In genomic region chr13:70969596-70969995, GRCm38 (mm10) we compare ENCODE assay signal across 26 mouse cellular contexts.
A peak's percentile ranks its signal among the peaks of the same experiment; 100 is the strongest.
DNase-seq lines count a peak whose midpoint lies in the region; ATAC-seq and TF ChIP-seq lines count a peak whose summit lies in the region.
"Had no signal": no experiment of that assay in that cellular context is flagged by ENCODE, and none has a peak within 500 bp of the region (broad histone marks: within the 10 kb centered on the region; RNA-seq: fewer than 3 reads in every experiment).

No protein-coding gene starts in this region.

- no peak for TF ChIP-seq EP300 in lung, postnatal 0 days (IDR thresholded peaks at IDR 0.05)

- no peak overlapping the region for H3K9ac ChIP-seq in lung, postnatal 0 days (replicated peaks; ENCODE audit: low read depth)
- H3K9ac ChIP-seq: embryonic facial prominence, embryonic 12.5 days; embryonic facial prominence, embryonic 15.5 days; forebrain, postnatal 0 days; heart, embryonic 13.5 days; hindbrain, embryonic 12.5 days; hindbrain, embryonic 15.5 days had no signal

- DNase-seq in embryo, embryonic 10 days (ENCODE audit: low spot score): peak; percentile 44
- no peak for DNase-seq in embryo, embryonic 9.5 days (ENCODE audit: extremely low spot score)
- DNase-seq in embryonic facial prominence, embryonic 10.5 days (ENCODE audit: low spot score): peak; percentile 57
- peak; percentile 50 for DNase-seq in limb, embryonic 10.5 days (ENCODE audit: low spot score)
- DNase-seq in lung, postnatal 0 days (ENCODE audit: low spot score): no peak
- DNase-seq in adrenal gland, adult 2 months: no peak
- DNase-seq in kidney, adult 9 months: no peak
- DNase-seq: adrenal gland, postnatal 14 days; cerebellum, adult 11 months; cerebellum, adult 2 months; cerebellum, adult 9-11 months; cerebellum, postnatal 25 days; forebrain, postnatal 0 days; gastrocnemius, postnatal 14 days; heart, adult 2 months; heart, postnatal 14 days had no signal

- no peak for ATAC-seq in lung, postnatal 0 days
- ATAC-seq: forebrain, embryonic 14.5 days; forebrain, postnatal 0 days; intestine, postnatal 0 days; Patski had no signal

- H3K9me3 ChIP-seq in embryonic facial prominence, embryonic 10.5 days: no peaks in the 10 kb centered on the region
- H3K9me3 ChIP-seq in limb, embryonic 10.5 days (replicated peaks): no peaks in the 10 kb centered on the region
- no peaks in the 10 kb centered on the region for H3K9me3 ChIP-seq in lung, postnatal 0 days (ENCODE audit: low read length)
- H3K9me3 ChIP-seq: embryonic facial prominence, embryonic 12.5 days; embryonic facial prominence, embryonic 15.5 days; heart, embryonic 10.5 days; heart, embryonic 13.5 days; hindbrain, embryonic 12.5 days; hindbrain, embryonic 15.5 days had no signal

- no peaks in the 10 kb centered on the region for H3K27me3 ChIP-seq in embryonic facial prominence, embryonic 10.5 days (replicated peaks; ENCODE audit: low read depth, poor library complexity, severe bottlenecking)
- H3K27me3 ChIP-seq in limb, embryonic 10.5 days (ENCODE audit: low read depth, poor library complexity, severe bottlenecking): no peaks in the 10 kb centered on the region
- H3K27me3 ChIP-seq in lung, postnatal 0 days (replicated peaks; ENCODE audit: insufficient read depth, low read length): no peaks in the 10 kb centered on the region
- H3K27me3 ChIP-seq: embryonic facial prominence, embryonic 12.5 days; embryonic facial prominence, embryonic 15.5 days; heart, embryonic 13.5 days; hindbrain, embryonic 12.5 days; hindbrain, embryonic 15.5 days had no signal

- TF ChIP-seq CTCF in lung, postnatal 0 days (IDR thresholded peaks at IDR 0.05): no peak

- H3K27ac ChIP-seq in embryonic facial prominence, embryonic 10.5 days (replicated peaks): no peak overlapping the region
- H3K27ac ChIP-seq in limb, embryonic 10.5 days: no peak overlapping the region
- no peak overlapping the region for H3K27ac ChIP-seq in lung, postnatal 0 days (ENCODE audit: low read length)
- H3K27ac ChIP-seq: embryonic facial prominence, embryonic 12.5 days; embryonic facial prominence, embryonic 15.5 days; heart, adult 2 months; heart, embryonic 10.5 days; heart, embryonic 13.5 days; hindbrain, embryonic 12.5 days; hindbrain, embryonic 15.5 days had no signal

- H3K4me1 ChIP-seq in embryonic facial prominence, embryonic 10.5 days: peaks cover 17% of the 10 kb centered on the region
- peaks cover 22% of the 10 kb centered on the region for H3K4me1 ChIP-seq in limb, embryonic 10.5 days
- H3K4me1 ChIP-seq in lung, postnatal 0 days (ENCODE audit: insufficient read depth, low read depth, low read length): no peaks in the 10 kb centered on the region
- H3K4me1 ChIP-seq: embryonic facial prominence, embryonic 15.5 days; heart, embryonic 10.5 days; hindbrain, embryonic 12.5 days; hindbrain, embryonic 15.5 days had no signal

- no peak overlapping the region for H3K4me2 ChIP-seq in lung, postnatal 0 days (replicated peaks; ENCODE audit: low read depth, low read length)
- H3K4me2 ChIP-seq: embryonic facial prominence, embryonic 12.5 days; embryonic facial prominence, embryonic 15.5 days; heart, embryonic 13.5 days; hindbrain, embryonic 12.5 days; hindbrain, embryonic 15.5 days had no signal

- no peak overlapping the region for H3K4me3 ChIP-seq in embryonic facial prominence, embryonic 10.5 days
- no peak overlapping the region for H3K4me3 ChIP-seq in limb, embryonic 10.5 days
- H3K4me3 ChIP-seq in lung, postnatal 0 days (ENCODE audit: low read depth, low read length): no peak overlapping the region
- H3K4me3 ChIP-seq: embryonic facial prominence, embryonic 12.5 days; embryonic facial prominence, embryonic 15.5 days; heart, adult 2 months; heart, embryonic 10.5 days; heart, embryonic 13.5 days; hindbrain, embryonic 12.5 days; hindbrain, embryonic 15.5 days had no signal

- WGBS in embryonic facial prominence, embryonic 10.5 days: 50% methylated on average over 9 of the region's 9 CpGs
- 29% methylated on average over 9 of the region's 9 CpGs for WGBS in limb, embryonic 10.5 days
- WGBS in lung, postnatal 0 days: 85% methylated on average over 9 of the region's 9 CpGs

- no peaks in the 10 kb centered on the region for H3K36me3 ChIP-seq in embryonic facial prominence, embryonic 10.5 days (replicated peaks)
- no peaks in the 10 kb centered on the region for H3K36me3 ChIP-seq in limb, embryonic 10.5 days
- no peaks in the 10 kb centered on the region for H3K36me3 ChIP-seq in lung, postnatal 0 days (ENCODE audit: insufficient read depth, low read length)
- H3K36me3 ChIP-seq: embryonic facial prominence, embryonic 12.5 days; embryonic facial prominence, embryonic 15.5 days; G1E; heart, embryonic 10.5 days; heart, embryonic 13.5 days; hindbrain, embryonic 12.5 days; hindbrain, embryonic 15.5 days had no signal

Comparison
In these comparisons a context has a peak if more than half of its experiments do, and no peak if none do; other contexts are left out.
1. DNase-seq: peak in embryo, embryonic 10 days (single experiment), embryonic facial prominence, embryonic 10.5 days (single experiment) and limb, embryonic 10.5 days (single experiment); none in embryo, embryonic 9.5 days (single experiment), lung, postnatal 0 days (single experiment), adrenal gland, adult 2 months (single experiment) and kidney, adult 9 months (single experiment).